Mouse (Mus musculus) myocyte (in vitro differentiated cells): ENCODE data around the gene Bicc1. TPM values are rescaled to one million over a fixed set of nuclear protein-coding genes. Genes with fewer than 3 reads are reported as not detected.

ENCODE experiments used
- H3K27me3 ChIP-seq: one replicate; pipeline ENCODE4 v1.6.1; 2011; ENCODE audit not compliant: control insufficient read depth, insufficient read depth, insufficient read length
- H3K36me3 ChIP-seq: one replicate; pipeline ENCODE4 v1.6.1; 2011; ENCODE audit not compliant: control insufficient read depth, insufficient read depth
- H3K4me2 ChIP-seq: one replicate; pipeline ENCODE4 v1.6.1; 2011; ENCODE audit warnings: low read depth, control low read depth
- H3K4me3 ChIP-seq: one replicate; pipeline ENCODE4 v1.5.1; 2011; ENCODE audit warnings: mild to moderate bottlenecking, control low read depth, moderate library complexity
- H3K79me2 ChIP-seq: one replicate; pipeline ENCODE4 v1.6.1; 2011; ENCODE audit not compliant: control insufficient read depth, insufficient read depth
- H3ac ChIP-seq: one replicate; pipeline ENCODE4 v1.6.1; 2011; ENCODE audit not compliant: control insufficient read depth, insufficient read length
- CEBPB ChIP-seq: IDR thresholded peaks from 2 replicates; pipeline ENCODE4 v1.6.1; 2011; ENCODE audit warnings: mild to moderate bottlenecking, moderate library complexity; ENCODE audit not compliant: poor library complexity, insufficient read depth, severe bottlenecking
- E2F4 ChIP-seq: IDR thresholded peaks from one replicate; pipeline ENCODE4 v1.6.1; 2011; ENCODE audit warnings: mild to moderate bottlenecking, control low read depth, moderate library complexity; ENCODE audit not compliant: insufficient read depth
- MAX ChIP-seq: IDR thresholded peaks from one replicate; pipeline ENCODE4 v1.6.1; 2011; ENCODE audit warnings: low read depth, mild to moderate bottlenecking, control low read depth
- MYOD1 ChIP-seq, 3 experiments: IDR thresholded peaks; one replicate each; pipeline ENCODE4 v1.6.1; 2011; ENCODE audit warnings: control low read depth in 2 of 3, low read depth in 2 of 3, mild to moderate bottlenecking in 2 of 3, moderate library complexity in 1 of 3; ENCODE audit not compliant: insufficient read length in 2 of 3, control insufficient read depth in 1 of 3
- MYOG ChIP-seq, 3 experiments: IDR thresholded peaks; one replicate each; pipeline ENCODE4 v1.6.1; 2011; ENCODE audit warnings: control low read depth in 2 of 3, low read depth in 2 of 3, mild to moderate bottlenecking in 2 of 3; ENCODE audit not compliant: insufficient read length in 2 of 3, control insufficient read depth in 1 of 3, insufficient read depth in 1 of 3
- POLR2A ChIP-seq: IDR thresholded peaks from one replicate; pipeline ENCODE4 v1.6.1; 2011; ENCODE audit warnings: low read depth, mild to moderate bottlenecking, control low read depth, moderate library complexity; ENCODE audit not compliant: insufficient read length
- POLR2AphosphoS2 ChIP-seq: IDR thresholded peaks from one replicate; pipeline ENCODE4 v1.6.1; 2011; ENCODE audit warnings: low read depth, control low read depth; ENCODE audit not compliant: insufficient read length
- REST ChIP-seq: IDR thresholded peaks from one replicate; pipeline ENCODE4 v1.6.1; 2011; ENCODE audit warnings: mild to moderate bottlenecking, control low read depth, moderate library complexity; ENCODE audit not compliant: insufficient read depth, insufficient read length
- SRF ChIP-seq: IDR thresholded peaks from one replicate; pipeline ENCODE4 v1.6.1; 2011; ENCODE audit warnings: low read depth; ENCODE audit not compliant: control insufficient read depth, insufficient read length
- TCF12 ChIP-seq: IDR thresholded peaks from one replicate; pipeline ENCODE4 v1.6.1; 2011; ENCODE audit warnings: mild to moderate bottlenecking, control low read depth; ENCODE audit not compliant: poor library complexity, insufficient read depth, severe bottlenecking
- TCF3 ChIP-seq: IDR thresholded peaks from one replicate; pipeline ENCODE4 v1.6.1; 2011; ENCODE audit warnings: low read depth, control low read depth; ENCODE audit not compliant: insufficient read length
- USF1 ChIP-seq: IDR thresholded peaks from one replicate; pipeline ENCODE4 v1.6.1; 2011; ENCODE audit warnings: low read depth, mild to moderate bottlenecking, control low read depth, moderate library complexity
- polyA plus RNA-seq: library from polyadenylated mRNA; unstranded; fragments of >200 nt; fragmentation: generic; extraction: Trizol; gene quantifications from one replicate; pipeline ENCODE4 v1.2.1, GENCODE M21; 2012; ENCODE audit warnings: missing spikeins

The Bicc1 gene
- polyA plus RNA-seq, 1 experiment, result 4.6 TPM

DNA sequence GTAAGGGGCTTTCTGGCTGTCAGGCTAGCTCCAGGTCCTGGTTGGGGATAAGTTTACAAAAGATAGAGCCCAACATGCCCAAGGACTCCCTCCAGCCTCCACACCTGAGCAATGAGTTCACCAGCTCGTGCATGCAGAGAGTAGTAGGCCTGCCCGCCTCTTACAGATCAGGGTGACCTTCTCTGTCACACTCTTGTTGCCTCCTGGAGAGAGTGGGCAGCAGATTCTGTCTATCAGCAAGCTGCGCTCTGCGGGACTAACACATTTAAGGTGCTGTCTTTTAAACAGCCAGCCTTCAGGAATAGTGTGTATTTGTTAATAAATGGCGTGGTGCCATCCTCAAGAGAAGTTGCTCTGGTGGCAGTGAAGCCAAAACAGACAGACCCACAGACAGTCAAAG, 101.4 kb downstream of the Bicc1 start:
- no peaks in the 10 kb centered on the region for H3K79me2 ChIP-seq
- no peak overlapping the region for H3ac ChIP-seq
- TF ChIP-seq POLR2AphosphoS2, result no peak
- TF ChIP-seq POLR2A, result no peak
- H3K4me3 ChIP-seq, result no peak overlapping the region
- no peaks in the 10 kb centered on the region for H3K27me3 ChIP-seq
- peak overlapping the region; percentile 21 for H3K4me2 ChIP-seq
- no peaks in the 10 kb centered on the region for H3K36me3 ChIP-seq

GRCm38 (mm10) chr10:71052748-71053147, 106.8 kb downstream of the Bicc1 start:
- TF ChIP-seq MYOD1 (IDR thresholded peaks at IDR 0.05; ENCODE audit: control insufficient read depth in 1 of 3, insufficient read length in 2 of 3, low read depth in 2 of 3) (no peak), POLR2AphosphoS2 (no peak), CEBPB (no peak), MAX (no peak), USF1 (no peak), TCF12 (no peak), SRF (no peak), TCF3 (no peak), E2F4 (no peak), POLR2A (no peak), REST (no peak), MYOG (IDR thresholded peaks at IDR 0.05; ENCODE audit: control insufficient read depth in 1 of 3, insufficient read depth in 1 of 3, insufficient read length in 2 of 3, low read depth in 2 of 3) (no peak)

GRCm38 (mm10) chr10:71052208-71052607, 107.3 kb downstream of the Bicc1 start:
- no peak overlapping the region for H3K4me2 ChIP-seq

More at GRCm38 (mm10) chr10:71052748-71053147, 106.8 kb downstream of the Bicc1 start:
- Histone ChIP-seq H3K36me3 (no peaks in the 10 kb centered on the region), H3K79me2 (no peaks in the 10 kb centered on the region), H3K4me2 (no peak overlapping the region), H3ac (no peak overlapping the region), H3K4me3 (no peak overlapping the region), H3K27me3 (no peaks in the 10 kb centered on the region)

GRCm38 (mm10) chr10:71050722-71051333, 108.7 kb downstream of the Bicc1 start:
- Histone ChIP-seq H3K36me3 (no peaks in the 10 kb centered on the region), H3K79me2 (no peaks in the 10 kb centered on the region), H3K4me3 (no peak overlapping the region), H3K4me2 (no peak overlapping the region), H3ac (no peak overlapping the region), H3K27me3 (no peaks in the 10 kb centered on the region)
- TF ChIP-seq MYOG (IDR thresholded peaks at IDR 0.05; ENCODE audit: control insufficient read depth in 1 of 3, insufficient read depth in 1 of 3, insufficient read length in 2 of 3, low read depth in 2 of 3) (no peak), REST (no peak), MAX (no peak), MYOD1 (IDR thresholded peaks at IDR 0.05; ENCODE audit: control insufficient read depth in 1 of 3, insufficient read length in 2 of 3, low read depth in 2 of 3) (no peak), POLR2AphosphoS2 (no peak), TCF3 (no peak), E2F4 (no peak), TCF12 (no peak), CEBPB (no peak), POLR2A (no peak), USF1 (no peak), SRF (no peak)

More at GRCm38 (mm10) chr10:71052208-71052607, 107.3 kb downstream of the Bicc1 start:
- H3K27me3 ChIP-seq, result no peaks in the 10 kb centered on the region
- H3ac ChIP-seq, result no peak overlapping the region
- H3K79me2 ChIP-seq, result no peaks in the 10 kb centered on the region
- H3K36me3 ChIP-seq, result no peaks in the 10 kb centered on the region
- TF ChIP-seq MYOG (IDR thresholded peaks at IDR 0.05; ENCODE audit: control insufficient read depth in 1 of 3, insufficient read depth in 1 of 3, insufficient read length in 2 of 3, low read depth in 2 of 3), result no peak
- no peak for TF ChIP-seq POLR2A
- TF ChIP-seq POLR2AphosphoS2, result no peak
- no peak for TF ChIP-seq CEBPB
- TF ChIP-seq MYOD1 (IDR thresholded peaks at IDR 0.05; ENCODE audit: control insufficient read depth in 1 of 3, insufficient read length in 2 of 3, low read depth in 2 of 3), result no peak
- TF ChIP-seq REST, result no peak
- no peak for TF ChIP-seq E2F4
- no peak for TF ChIP-seq TCF12
- no peak for TF ChIP-seq SRF
- H3K4me3 ChIP-seq, result no peak overlapping the region

DNA sequence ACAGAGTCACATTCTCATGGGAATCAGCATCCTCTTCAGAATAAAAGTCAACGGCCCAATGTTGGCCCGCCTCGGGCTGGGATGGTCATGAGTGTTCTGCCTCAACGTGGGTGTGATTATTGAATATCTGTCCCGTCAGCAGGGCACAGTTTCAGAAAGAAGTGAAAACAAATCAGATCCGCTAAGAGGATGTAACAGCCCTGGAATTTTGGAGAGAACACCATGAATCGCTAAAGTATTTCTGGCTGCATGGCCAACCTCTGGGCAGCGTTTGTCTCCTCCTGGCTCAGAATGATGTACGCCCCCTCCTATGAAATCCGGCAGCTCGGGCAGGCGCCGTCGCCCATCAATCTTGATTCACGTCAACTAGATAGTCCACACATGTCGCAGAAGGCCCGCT, 110.2 kb downstream of the Bicc1 start:
- H3K36me3 ChIP-seq, result no peaks in the 10 kb centered on the region
- no peaks in the 10 kb centered on the region for H3K27me3 ChIP-seq
- TF ChIP-seq MYOD1 (IDR thresholded peaks at IDR 0.05; ENCODE audit: control insufficient read depth in 1 of 3, insufficient read length in 2 of 3, low read depth in 2 of 3) (no peak), REST (no peak), SRF (no peak), POLR2A (no peak)
- no peaks in the 10 kb centered on the region for H3K79me2 ChIP-seq
- no peak overlapping the region for H3ac ChIP-seq
- no peak overlapping the region for H3K4me3 ChIP-seq
- no peak overlapping the region for H3K4me2 ChIP-seq
